Mouse (Mus musculus): ENCODE data around the gene Zxdb.

DNA sequence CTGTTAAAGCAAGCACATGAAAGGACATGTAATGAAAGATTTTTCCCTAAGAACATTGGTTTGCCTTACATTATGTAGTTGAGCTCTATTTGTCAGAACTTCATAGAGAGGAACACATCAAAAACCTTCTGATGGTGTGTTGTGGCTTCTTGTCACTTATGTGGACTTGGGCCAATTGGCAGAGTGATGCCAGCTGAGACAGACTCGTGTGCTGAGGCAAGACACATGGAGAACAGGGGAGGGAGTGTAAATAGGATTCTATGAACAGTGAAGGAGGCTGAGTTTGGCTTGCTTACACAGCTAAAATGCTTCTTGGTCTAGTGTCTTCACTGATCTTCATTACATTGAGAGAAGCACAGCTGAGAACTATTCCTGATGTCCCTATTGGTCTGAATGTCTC lies 35.6 kb downstream of the Zxdb start:
- TF ChIP-seq POU5F1 (IDR thresholded peaks at IDR 0.05; ENCODE audit: borderline replicate concordance, low read length) (no peak), CTCF (conservative IDR thresholded peaks at IDR 0.05; ENCODE audit: low read length) (no peak)
